Mouse (Mus musculus) limb, embryonic 15.5 days (tissue): ENCODE measurements around the gene Sik2. TPM values are rescaled to one million over a fixed set of nuclear protein-coding genes. Genes with fewer than 3 reads are reported as not detected.

Source experiments
- ATAC-seq: fragments of 200-750 bp; cut with Nextera tagmentation; 2 replicates; pipeline ENCODE4 v1.8.0; 2017; ENCODE audit warnings: low read depth, moderate TSS enrichment; ENCODE audit not compliant: insufficient number of reproducible peaks, low FRiP score, low TSS enrichment
- H3K27ac ChIP-seq: fragments of 300-500 bp; sonication (generic); 2 replicates; pipeline ENCODE4 v1.5.1; 2015; ENCODE audit warnings: moderate library complexity, mild to moderate bottlenecking, inconsistent platforms
- H3K27me3 ChIP-seq: fragments of 300-500 bp; sonication (generic); 2 replicates; pipeline ENCODE4 v1.6.1; 2015; ENCODE audit warnings: inconsistent platforms
- H3K36me3 ChIP-seq: fragments of 300-500 bp; sonication (generic); 2 replicates; pipeline ENCODE4 v1.6.1; 2015; ENCODE audit warnings: inconsistent platforms
- H3K4me1 ChIP-seq: fragments of 300-500 bp; sonication (generic); 2 replicates; pipeline ENCODE4 v1.6.1; 2015; ENCODE audit warnings: inconsistent platforms
- H3K4me2 ChIP-seq: fragments of 300-500 bp; sonication (generic); 2 replicates; pipeline ENCODE4 v1.6.1; 2015; ENCODE audit warnings: mild to moderate bottlenecking, inconsistent platforms
- H3K4me3 ChIP-seq: fragments of 300-500 bp; sonication (generic); 2 replicates; pipeline ENCODE4 v1.5.1; 2015; ENCODE audit warnings: mild to moderate bottlenecking, inconsistent platforms
- H3K9ac ChIP-seq: fragments of 300-500 bp; sonication (generic); 2 replicates; pipeline ENCODE4 v1.6.1; 2015; ENCODE audit warnings: inconsistent platforms
- H3K9me3 ChIP-seq: fragments of 300-500 bp; sonication (generic); 2 replicates; pipeline ENCODE4 v1.6.1; 2016; ENCODE audit warnings: inconsistent platforms
- WGBS: fragments of 180-500 bp; shearing (Covaris S2); methylation state at CpG from one replicate; pipeline ENCODE4 v1.1.7; 2015; 5-methylcytosine and 5-hydroxymethylcytosine counted together
- polyA plus RNA-seq: library from polyadenylated mRNA; unstranded; fragments of >200 nt; fragmentation: Nextera tagmentation; extraction: Ambion mirVana; gene quantifications from 2 replicates; pipeline ENCODE4 v1.2.1, GENCODE M21; 2015

Gene Sik2
- polyA plus RNA-seq, 1 experiment from 2014 or later: 14.3 TPM

DNA sequence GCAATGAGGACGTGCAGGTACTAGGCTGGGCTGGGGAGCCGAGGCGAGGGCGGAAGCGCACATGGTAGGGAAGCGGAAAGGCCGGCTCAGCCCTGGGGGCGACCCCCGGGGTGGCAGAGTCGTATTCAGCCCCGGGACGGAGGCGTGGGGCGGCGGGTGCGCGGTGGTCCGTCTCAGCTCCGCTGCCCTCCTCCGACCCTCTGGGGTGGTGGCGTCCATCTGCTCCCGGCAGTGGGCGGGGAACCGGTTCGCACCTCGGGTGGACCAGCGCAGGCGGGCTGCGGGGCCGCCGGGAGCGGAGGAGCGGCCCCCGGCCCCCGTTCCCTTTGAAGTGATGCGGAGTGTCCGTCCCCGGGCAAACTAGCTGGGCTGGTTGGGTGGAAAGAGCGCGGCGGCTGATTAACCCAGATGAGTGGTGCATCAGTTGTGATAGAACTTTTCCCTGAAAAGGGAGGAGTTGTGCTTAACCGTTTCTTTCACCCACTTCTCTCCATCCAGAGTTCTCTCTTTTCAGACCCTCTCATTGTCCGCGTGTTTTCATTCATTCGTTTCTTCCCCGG is 151.7 kb downstream of the Sik2 start:
- WGBS: under 1% methylated on average over 42 of the region's 46 CpGs
- H3K27ac ChIP-seq: peak overlapping the region; percentile 91
- peaks cover 20% of the 10 kb centered on the region for H3K4me1 ChIP-seq
- H3K27me3 ChIP-seq: no peaks in the 10 kb centered on the region
- H3K36me3 ChIP-seq: peaks cover 33% of the 10 kb centered on the region
- H3K9ac ChIP-seq: peak overlapping the region; percentile 76
- peak; percentile 64 for ATAC-seq
- H3K9me3 ChIP-seq: no peaks in the 10 kb centered on the region
- H3K4me3 ChIP-seq: peak overlapping the region; percentile 82
- peak overlapping the region; percentile 74 for H3K4me2 ChIP-seq

DNA sequence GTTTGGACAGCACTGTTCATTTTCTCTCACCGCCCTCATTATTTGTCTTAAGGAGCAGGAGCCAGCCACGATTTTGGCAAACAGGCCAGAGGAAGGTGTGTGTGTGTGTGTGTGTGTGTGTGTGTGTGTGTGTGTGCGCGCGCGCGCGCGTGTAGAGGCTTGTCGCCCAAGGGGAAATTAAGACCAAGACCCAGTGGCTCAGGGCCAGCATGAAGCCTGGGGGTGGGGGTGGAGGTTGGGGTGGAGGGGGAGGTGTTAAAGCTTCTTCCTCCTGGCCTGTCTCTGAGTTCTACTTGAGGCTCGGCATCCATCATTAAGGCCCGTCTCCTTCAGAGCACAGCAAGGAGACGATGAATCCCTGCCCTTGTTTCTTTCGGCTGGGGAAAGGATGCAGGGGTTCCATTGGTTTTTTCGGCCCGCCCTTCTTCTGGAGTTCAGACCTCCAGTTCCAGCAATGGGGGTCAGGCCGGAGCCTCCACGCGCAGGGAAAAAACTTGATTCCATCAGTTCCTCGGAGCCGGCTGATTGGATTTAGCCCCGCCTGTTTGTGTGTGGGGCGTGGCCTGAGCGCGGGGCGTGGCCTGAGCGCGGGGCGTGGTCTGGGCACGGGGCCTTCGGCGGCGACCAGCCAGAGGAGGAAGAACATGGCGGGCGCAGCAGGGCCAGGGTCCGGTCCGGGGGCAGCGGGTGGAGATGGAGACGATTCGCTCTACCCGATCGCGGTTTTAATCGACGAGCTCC is 152.4 kb downstream of the Sik2 start:
- H3K36me3 ChIP-seq: peaks cover 27% of the 10 kb centered on the region
- WGBS: under 1% methylated on average over 44 of the region's 45 CpGs
- peak overlapping the region; percentile 74 for H3K4me2 ChIP-seq
- no peaks in the 10 kb centered on the region for H3K27me3 ChIP-seq
- H3K9me3 ChIP-seq: no peaks in the 10 kb centered on the region
- H3K27ac ChIP-seq: peak overlapping the region; percentile 91
- peak; percentile 85 for ATAC-seq
- H3K4me1 ChIP-seq: peaks cover 20% of the 10 kb centered on the region
- H3K4me3 ChIP-seq: peak overlapping the region; percentile 82
- peak overlapping the region; percentile 76 for H3K9ac ChIP-seq

DNA sequence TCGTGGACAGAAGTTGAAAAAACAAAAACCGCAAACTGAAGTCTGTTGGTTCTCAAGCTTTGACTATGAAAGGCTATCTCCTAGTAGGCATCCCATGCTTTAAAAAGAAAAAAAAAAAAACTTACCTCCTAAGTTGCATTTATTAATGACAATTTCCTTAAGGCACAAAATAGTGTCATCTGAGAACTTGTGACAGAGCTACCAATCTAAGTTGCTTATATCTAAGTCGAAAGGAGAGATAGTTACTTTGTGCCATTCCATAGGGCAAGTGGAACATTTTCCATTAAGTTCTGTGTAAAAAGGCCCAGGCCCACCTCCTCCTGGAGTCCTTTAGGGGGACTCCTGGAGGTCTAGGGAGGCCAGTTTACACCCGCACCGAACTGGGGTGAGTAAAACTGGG is 153.1 kb downstream of the Sik2 start:
- peak overlapping the region; percentile 82 for H3K4me3 ChIP-seq
- peak overlapping the region; percentile 91 for H3K27ac ChIP-seq
- no peak overlapping the region for H3K9ac ChIP-seq
- peaks cover 19% of the 10 kb centered on the region for H3K36me3 ChIP-seq
- no peaks in the 10 kb centered on the region for H3K27me3 ChIP-seq
- no peak for ATAC-seq
- peak overlapping the region; percentile 74 for H3K4me2 ChIP-seq
- no peaks in the 10 kb centered on the region for H3K9me3 ChIP-seq
- WGBS: 63% methylated on average over 5 of the region's 5 CpGs
- peaks cover 23% of the 10 kb centered on the region for H3K4me1 ChIP-seq

DNA sequence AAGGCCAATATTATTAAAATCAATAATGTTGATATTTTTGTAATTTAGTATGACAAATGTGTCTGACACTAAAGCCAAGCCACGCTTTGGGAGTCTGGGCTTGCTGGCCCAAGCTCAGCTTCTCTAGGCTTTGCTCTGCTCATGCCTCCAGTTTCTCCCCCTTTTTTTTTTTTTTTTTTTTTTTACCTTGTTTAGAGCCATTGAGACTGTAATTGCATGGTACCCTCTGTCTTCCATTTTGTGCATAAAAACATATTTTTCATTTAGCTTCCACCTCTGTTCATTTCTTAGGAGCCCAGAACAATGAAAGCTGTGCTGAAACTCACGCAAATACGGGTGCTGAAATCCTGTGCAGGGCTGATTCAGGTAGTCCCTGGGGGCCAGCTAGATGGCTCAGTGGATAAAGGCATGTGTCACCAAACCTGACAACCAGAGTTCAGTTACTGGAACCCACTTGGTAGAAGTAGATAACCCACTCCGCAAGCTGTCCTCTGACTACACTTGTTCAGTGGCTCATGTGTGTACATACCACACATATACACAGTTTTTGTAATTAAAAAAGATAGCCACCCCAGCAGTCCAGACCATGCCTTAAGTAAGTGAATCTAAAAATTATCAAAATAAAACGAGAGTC is 153.6 kb downstream of the Sik2 start:
- 80% methylated on average over 5 of the region's 5 CpGs for WGBS
- H3K9me3 ChIP-seq: no peaks in the 10 kb centered on the region
- peaks cover 14% of the 10 kb centered on the region for H3K36me3 ChIP-seq
- peaks cover 28% of the 10 kb centered on the region for H3K4me1 ChIP-seq
- H3K4me3 ChIP-seq: no peak overlapping the region
- no peak for ATAC-seq
- no peak overlapping the region for H3K4me2 ChIP-seq
- H3K27me3 ChIP-seq: no peaks in the 10 kb centered on the region
- no peak overlapping the region for H3K9ac ChIP-seq
- H3K27ac ChIP-seq: no peak overlapping the region

DNA sequence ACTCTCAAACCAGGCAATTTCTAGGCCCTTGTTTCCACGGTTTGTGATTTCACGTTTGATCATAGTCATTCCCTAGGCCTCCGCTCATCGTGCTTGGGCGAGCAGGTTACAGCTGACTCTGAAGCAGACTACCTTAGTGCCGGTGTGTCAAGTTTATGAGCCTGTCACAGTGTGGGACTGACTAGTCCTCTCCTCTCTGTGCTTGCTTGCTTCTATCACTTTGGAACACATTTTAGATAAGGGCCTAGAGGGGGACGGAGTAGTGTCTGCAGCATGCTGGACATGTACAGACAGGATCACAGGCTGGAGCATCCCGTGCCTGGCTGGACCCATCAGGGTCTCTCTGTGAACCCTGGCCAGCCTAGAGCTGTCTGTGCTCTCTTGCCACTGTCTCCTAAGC is 154.5 kb downstream of the Sik2 start:
- Histone ChIP-seq H3K27me3 (no peaks in the 10 kb centered on the region), H3K4me1 (peaks cover 30% of the 10 kb centered on the region), H3K9me3 (no peaks in the 10 kb centered on the region), H3K9ac (no peak overlapping the region), H3K4me2 (no peak overlapping the region), H3K36me3 (peaks cover 5% of the 10 kb centered on the region; the same call in 1 of the 2 replicates), H3K4me3 (no peak overlapping the region), H3K27ac (no peak overlapping the region)
- ATAC-seq: no peak
- WGBS: 51% methylated on average over 8 of the region's 8 CpGs

DNA sequence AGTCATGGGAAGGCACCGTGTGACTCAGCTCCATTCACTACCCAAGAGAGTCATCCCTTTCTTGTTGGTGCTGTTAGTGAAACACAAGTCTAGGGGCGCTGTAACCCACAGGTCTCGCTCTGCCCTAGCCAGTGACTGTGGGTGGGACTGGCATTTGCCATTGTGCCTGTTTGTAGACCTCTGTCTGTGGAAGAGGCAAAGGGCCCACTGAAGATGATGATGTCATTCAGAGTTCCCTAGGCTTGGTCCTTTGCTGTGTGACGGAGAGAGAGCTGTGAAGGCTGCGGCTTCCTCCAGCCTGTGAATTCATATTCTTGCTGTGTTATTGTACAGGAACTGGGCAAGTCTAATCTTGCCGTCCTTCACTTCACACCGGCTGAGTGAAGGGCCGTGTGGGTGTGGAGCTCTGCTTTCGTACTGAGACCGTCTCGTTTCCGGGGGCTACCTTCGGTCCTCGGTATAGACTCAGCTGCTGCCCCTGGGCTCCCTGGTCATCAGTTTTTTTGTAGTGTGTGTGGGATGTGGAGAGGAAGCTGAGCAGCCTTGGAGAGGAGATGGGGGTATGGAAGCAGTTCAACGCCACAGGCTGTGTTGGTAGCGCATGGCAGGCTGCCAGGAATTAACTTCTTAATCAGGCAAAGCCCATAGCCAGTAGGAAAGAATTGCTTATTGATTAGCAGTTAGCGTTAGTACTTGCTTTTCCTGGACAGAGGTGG is 156.1 kb downstream of the Sik2 start:
- no peaks in the 10 kb centered on the region for H3K9me3 ChIP-seq
- no peak for ATAC-seq
- H3K4me2 ChIP-seq: peak overlapping the region; percentile 25; the same call in 1 of the 2 replicates
- no peak overlapping the region for H3K9ac ChIP-seq
- 46% methylated on average over 17 of the region's 17 CpGs for WGBS
- H3K4me3 ChIP-seq: peak overlapping the region; percentile 15; the same call in 1 of the 2 replicates
- H3K27ac ChIP-seq: peak overlapping the region; percentile 65
- no peaks in the 10 kb centered on the region for H3K36me3 ChIP-seq
- H3K27me3 ChIP-seq: no peaks in the 10 kb centered on the region
- peaks cover 26% of the 10 kb centered on the region for H3K4me1 ChIP-seq

DNA sequence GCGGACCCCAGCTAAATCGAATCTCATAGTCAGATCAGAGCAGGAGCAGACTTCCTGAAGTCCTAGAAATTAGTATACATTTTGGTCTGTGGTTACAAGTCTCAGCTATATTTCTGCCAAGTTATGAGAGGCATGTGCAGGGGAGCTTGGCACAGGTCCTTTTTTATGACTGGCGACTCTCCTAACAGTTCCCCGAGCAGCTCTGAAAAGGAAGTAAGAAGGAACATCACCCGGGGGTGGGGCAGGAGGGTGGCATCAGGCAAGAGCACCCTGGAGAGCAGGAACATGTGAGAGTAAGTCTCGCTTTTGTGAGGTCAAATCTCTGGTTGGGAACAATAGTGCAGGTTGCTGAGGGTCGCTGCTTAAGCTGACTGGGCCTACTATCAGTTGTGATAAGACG is 158.2 kb downstream of the Sik2 start:
- ATAC-seq: no peak
- peaks cover 22% of the 10 kb centered on the region for H3K4me1 ChIP-seq
- H3K9ac ChIP-seq: no peak overlapping the region
- H3K36me3 ChIP-seq: no peaks in the 10 kb centered on the region
- WGBS: 48% methylated on average over 8 of the region's 8 CpGs
- no peak overlapping the region for H3K4me3 ChIP-seq
- no peak overlapping the region for H3K27ac ChIP-seq
- H3K9me3 ChIP-seq: no peaks in the 10 kb centered on the region
- H3K4me2 ChIP-seq: 0 out of 2 replicates have a peak overlapping the region, but pooled peaks have one; percentile 11
- no peaks in the 10 kb centered on the region for H3K27me3 ChIP-seq

DNA sequence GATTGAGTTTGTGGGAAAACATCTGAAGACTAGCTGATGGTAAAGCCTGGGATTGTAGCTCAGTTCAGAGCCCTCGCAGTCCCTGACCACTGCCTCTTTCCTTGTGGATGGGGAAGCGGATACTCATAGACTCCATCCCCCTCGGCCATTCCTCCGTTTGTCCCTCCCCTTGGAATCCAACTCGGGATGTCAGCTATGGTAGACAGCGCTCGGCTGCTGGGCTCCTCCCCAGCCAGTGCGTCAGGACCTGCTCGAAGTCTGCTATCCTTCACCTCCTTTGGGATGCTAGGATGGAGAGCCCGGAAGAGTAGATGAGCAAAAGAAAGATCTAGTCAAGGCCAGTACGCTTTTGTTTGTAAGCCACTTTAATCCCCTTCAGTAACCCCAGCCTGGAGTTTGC is 158.6 kb downstream of the Sik2 start:
- Histone ChIP-seq H3K27ac (no peak overlapping the region), H3K36me3 (no peaks in the 10 kb centered on the region), H3K4me1 (peaks cover 22% of the 10 kb centered on the region), H3K4me2 (0 out of 2 replicates have a peak overlapping the region, but pooled peaks have one; percentile 11), H3K4me3 (no peak overlapping the region), H3K9me3 (no peaks in the 10 kb centered on the region), H3K27me3 (no peaks in the 10 kb centered on the region), H3K9ac (no peak overlapping the region)
- WGBS: 36% methylated on average over 11 of the region's 11 CpGs
- ATAC-seq: no peak

DNA sequence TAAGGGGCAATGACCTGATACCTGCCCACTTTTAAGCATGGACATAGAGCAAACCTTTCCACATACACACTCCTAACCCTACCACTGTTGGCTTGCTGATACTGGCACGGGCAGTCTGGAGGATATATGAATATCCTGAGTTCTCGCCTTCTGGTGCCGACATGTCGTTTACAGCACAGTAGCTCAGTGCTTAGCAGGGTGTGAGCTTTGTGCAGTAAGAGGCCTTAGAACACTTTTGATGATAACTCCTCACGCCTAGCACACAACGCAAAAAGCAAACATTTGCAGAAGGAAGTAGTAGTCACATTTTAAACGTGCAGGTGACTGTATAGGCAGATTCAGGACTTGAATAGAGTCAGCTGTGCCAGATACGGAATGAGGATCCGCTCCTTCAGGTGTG is 159.1 kb downstream of the Sik2 start:
- Histone ChIP-seq H3K4me1 (peaks cover 22% of the 10 kb centered on the region), H3K9me3 (no peaks in the 10 kb centered on the region), H3K27ac (no peak overlapping the region), H3K4me3 (no peak overlapping the region), H3K27me3 (no peaks in the 10 kb centered on the region), H3K9ac (no peak overlapping the region), H3K4me2 (no peak overlapping the region), H3K36me3 (peaks cover 2% of the 10 kb centered on the region; the same call in 1 of the 2 replicates)
- WGBS: 69% methylated on average over 9 of the region's 9 CpGs
- no peak for ATAC-seq

DNA sequence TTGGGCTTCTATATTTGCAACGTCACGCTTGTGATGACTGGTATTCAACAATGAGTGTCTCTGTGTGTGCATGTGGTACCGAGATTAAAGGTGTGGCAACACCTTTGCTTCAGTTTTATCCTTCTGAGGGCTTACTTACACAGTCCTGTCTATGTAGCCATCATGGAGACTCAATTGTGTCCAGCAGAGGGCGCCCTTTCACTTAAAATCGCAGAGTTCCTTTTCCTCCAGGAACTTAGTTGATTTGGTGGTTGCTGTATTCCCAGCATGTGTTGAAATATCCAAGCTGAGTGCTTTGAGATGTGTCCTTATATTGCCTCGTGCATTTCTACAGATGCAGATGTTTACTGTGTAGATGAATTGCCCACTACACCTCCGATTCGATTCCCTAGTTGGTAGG is 159.6 kb downstream of the Sik2 start:
- Histone ChIP-seq H3K27ac (no peak overlapping the region), H3K9me3 (no peaks in the 10 kb centered on the region), H3K4me3 (no peak overlapping the region), H3K4me2 (no peak overlapping the region), H3K27me3 (no peaks in the 10 kb centered on the region), H3K9ac (no peak overlapping the region), H3K36me3 (peaks cover 7% of the 10 kb centered on the region; the same call in 1 of the 2 replicates), H3K4me1 (peaks cover 22% of the 10 kb centered on the region)
- WGBS: 20% methylated on average over 8 of the region's 8 CpGs
- ATAC-seq: no peak

DNA sequence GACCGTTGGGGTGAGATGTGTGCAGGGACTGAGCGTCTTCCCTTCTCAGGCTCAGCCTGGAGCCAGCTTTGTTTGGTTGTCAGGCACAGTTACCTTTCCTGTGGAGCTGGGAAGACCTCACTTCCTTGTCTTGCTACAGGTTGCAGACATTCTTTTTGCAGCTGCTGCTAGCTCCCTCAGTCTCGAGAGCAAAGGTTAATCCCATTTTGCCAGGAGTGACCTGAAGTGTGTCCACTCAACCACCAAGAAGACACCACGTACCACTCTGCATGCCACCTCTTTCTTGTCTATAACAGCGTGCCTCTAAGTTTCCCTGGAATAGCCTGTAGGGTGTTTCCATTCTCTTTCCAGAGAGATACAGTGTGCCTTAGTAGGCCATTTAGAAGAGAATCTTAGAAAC is 160.1 kb downstream of the Sik2 start:
- no peak overlapping the region for H3K4me3 ChIP-seq
- H3K4me1 ChIP-seq: peaks cover 22% of the 10 kb centered on the region
- 66% methylated on average over 5 of the region's 5 CpGs for WGBS
- no peak overlapping the region for H3K9ac ChIP-seq
- no peak overlapping the region for H3K4me2 ChIP-seq
- H3K27ac ChIP-seq: no peak overlapping the region
- ATAC-seq: no peak
- no peaks in the 10 kb centered on the region for H3K9me3 ChIP-seq
- H3K27me3 ChIP-seq: no peaks in the 10 kb centered on the region
- peaks cover 10% of the 10 kb centered on the region; the same call in 1 of the 2 replicates for H3K36me3 ChIP-seq
